Mouse (Mus musculus) monocyte, adult 5-6 weeks (primary cell): Measurements from ENCODE around the gene 4921524J17Rik. TPM values are rescaled to one million over a fixed set of nuclear protein-coding genes. Genes with fewer than 3 reads are reported as not detected.

ENCODE experiments used
- total RNA-seq: library from RNA; stranded (forward); fragments of 200-1000, 200-491, 200-594 nt; gene quantifications from 3 replicates; pipeline ENCODE4 v1.2.3, GENCODE M21; 2017

The 4921524J17Rik gene
- total RNA-seq, 1 experiment from 2014 or later, result 81.0 TPM

Other genes with a start within 250 kb of the 4921524J17Rik start
- gene Olfr371, start 206.8 kb downstream of the 4921524J17Rik start, total RNA-seq, result not detected in 3 replicates
- 31.5 to 60.2 TPM (median 50.3 TPM) in 3 replicates for gene Orc6, start 133.2 kb downstream of the 4921524J17Rik start, total RNA-seq
- gene Vps35, start 133.0 kb downstream of the 4921524J17Rik start, total RNA-seq, result 111 to 131 TPM (median 112 TPM) in 3 replicates
- gene Mylk3, start 46.5 kb downstream of the 4921524J17Rik start, total RNA-seq, result 0.10 to 13.1 TPM (median 7.9 TPM) in 3 replicates
- gene Gpt2, start 59.7 kb upstream of the 4921524J17Rik start, total RNA-seq, result 0.29 to 1.3 TPM in 2 of 3 replicates, not detected in the other
- gene Dnaja2, start 122.5 kb upstream of the 4921524J17Rik start, total RNA-seq, result 156 to 218 TPM (median 185 TPM) in 3 replicates